Mouse (Mus musculus) neural tube, embryonic 14.5 days (tissue): ENCODE results near the gene Rest. TPM values are rescaled to one million over a fixed set of nuclear protein-coding genes. Genes with fewer than 3 reads are reported as not detected.

Experiments
- ATAC-seq: fragments of 200-750 bp; cut with Nextera tagmentation; 2 replicates; pipeline ENCODE4 v1.8.0; 2017; ENCODE audit warnings: low read depth, mild to moderate bottlenecking, moderate TSS enrichment, moderate library complexity
- H3K27ac ChIP-seq: fragments of 300-500 bp; sonication (generic); 2 replicates; pipeline ENCODE4 v1.5.1; 2014; ENCODE audit warnings: low read depth, mild to moderate bottlenecking, control low read depth, low read length, moderate library complexity, mixed read lengths
- H3K27me3 ChIP-seq: fragments of 300-500 bp; sonication (generic); 2 replicates; pipeline ENCODE4 v1.6.1; 2014; ENCODE audit warnings: low read length; ENCODE audit not compliant: control insufficient read depth, insufficient read depth
- H3K36me3 ChIP-seq: fragments of 300-500 bp; sonication (generic); 2 replicates; pipeline ENCODE4 v1.6.1; 2014; ENCODE audit warnings: low read length, mixed read lengths; ENCODE audit not compliant: control insufficient read depth, insufficient read depth
- H3K4me1 ChIP-seq: fragments of 300-500 bp; sonication (generic); 2 replicates; pipeline ENCODE4 v1.6.1; 2014; ENCODE audit warnings: low read length; ENCODE audit not compliant: control insufficient read depth, insufficient read depth
- H3K4me2 ChIP-seq: fragments of 300-500 bp; sonication (generic); 2 replicates; pipeline ENCODE4 v1.6.1; 2014; ENCODE audit warnings: mild to moderate bottlenecking, low read depth, low read length, control low read depth
- H3K4me3 ChIP-seq: fragments of 300-500 bp; sonication (generic); 2 replicates; pipeline ENCODE4 v1.5.1; 2014; ENCODE audit warnings: low read depth, low read length, control low read depth, mixed read lengths
- H3K9ac ChIP-seq: fragments of 300-500 bp; sonication (generic); replicated peaks from 2 replicates; pipeline ENCODE4 v1.6.1; 2014; ENCODE audit warnings: low read depth, mild to moderate bottlenecking, control low read depth, low read length, mixed read lengths
- H3K9me3 ChIP-seq: fragments of 300-500 bp; sonication (generic); 2 replicates; pipeline ENCODE4 v1.6.1; 2016; ENCODE audit warnings: low read length; ENCODE audit not compliant: control insufficient read depth
- WGBS: fragments of 180-500 bp; shearing (Covaris S2); extraction: QIAGEN DNeasy Blood & Tissue Kit; methylation state at CpG from one replicate; pipeline ENCODE4 v1.1.7; 2014; 5-methylcytosine and 5-hydroxymethylcytosine counted together
- polyA plus RNA-seq: library from polyadenylated mRNA; unstranded; fragments of >200 nt; fragmentation: Nextera tagmentation; extraction: Ambion mirVana; gene quantifications from 2 replicates; pipeline ENCODE4 v1.2.1, GENCODE M21; 2014

Gene Rest
- polyA plus RNA-seq, 1 experiment from 2014 or later = 5.2 TPM

DNA sequence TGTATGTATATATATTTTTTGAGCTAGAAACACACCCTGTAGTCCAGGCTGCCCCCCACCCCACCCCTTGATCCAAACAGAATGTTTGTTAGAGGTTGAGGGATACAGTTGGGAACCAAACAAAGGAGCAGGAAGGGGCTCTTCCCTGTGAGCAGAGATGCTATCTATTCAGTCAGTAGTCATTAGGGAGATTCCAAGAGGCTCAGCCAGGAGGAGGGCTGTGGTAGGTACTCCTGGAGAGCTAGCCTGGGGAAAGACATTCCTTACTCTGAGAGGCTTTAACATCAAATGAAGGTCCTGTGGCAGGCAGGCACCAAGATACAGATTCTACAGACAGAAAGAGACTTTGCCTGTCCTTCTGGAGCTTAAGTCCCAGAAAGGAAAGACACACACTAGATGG, 6.0 kb upstream of the Rest start:
- H3K4me3 ChIP-seq = no peak overlapping the region
- H3K9me3 ChIP-seq = no peaks in the 10 kb centered on the region
- H3K36me3 ChIP-seq = no peaks in the 10 kb centered on the region
- H3K4me2 ChIP-seq = no peak overlapping the region
- ATAC-seq = no peak
- H3K27ac ChIP-seq = no peak overlapping the region
- no peaks in the 10 kb centered on the region for H3K4me1 ChIP-seq
- no peak overlapping the region for H3K9ac ChIP-seq
- H3K27me3 ChIP-seq = no peaks in the 10 kb centered on the region

DNA sequence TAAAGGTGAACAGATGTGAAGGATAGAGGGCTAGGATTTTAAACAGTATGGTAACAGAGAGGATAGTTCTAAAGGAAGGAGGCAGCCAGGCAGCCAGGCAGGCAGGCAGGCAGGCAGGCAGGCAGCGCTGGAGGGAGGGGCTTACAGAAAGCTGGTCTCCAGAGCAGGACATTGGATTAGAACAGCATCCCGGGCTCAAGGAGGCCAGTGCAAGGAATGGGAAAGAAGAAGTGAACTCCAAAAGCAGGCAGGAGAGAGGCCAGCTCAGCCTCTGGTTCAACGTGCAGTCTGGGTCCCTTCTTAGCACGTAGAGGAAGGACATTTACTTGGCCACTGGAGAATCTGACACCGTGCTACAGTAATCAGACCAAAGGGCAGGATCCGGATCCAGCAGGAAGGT, 5.2 kb upstream of the Rest start:
- Histone ChIP-seq H3K4me2 (no peak overlapping the region), H3K9ac (no peak overlapping the region), H3K4me3 (no peak overlapping the region), H3K27ac (no peak overlapping the region), H3K9me3 (no peaks in the 10 kb centered on the region), H3K4me1 (no peaks in the 10 kb centered on the region), H3K36me3 (no peaks in the 10 kb centered on the region), H3K27me3 (no peaks in the 10 kb centered on the region)
- WGBS = 56% methylated on average over 6 of the region's 6 CpGs
- ATAC-seq = no peak

DNA sequence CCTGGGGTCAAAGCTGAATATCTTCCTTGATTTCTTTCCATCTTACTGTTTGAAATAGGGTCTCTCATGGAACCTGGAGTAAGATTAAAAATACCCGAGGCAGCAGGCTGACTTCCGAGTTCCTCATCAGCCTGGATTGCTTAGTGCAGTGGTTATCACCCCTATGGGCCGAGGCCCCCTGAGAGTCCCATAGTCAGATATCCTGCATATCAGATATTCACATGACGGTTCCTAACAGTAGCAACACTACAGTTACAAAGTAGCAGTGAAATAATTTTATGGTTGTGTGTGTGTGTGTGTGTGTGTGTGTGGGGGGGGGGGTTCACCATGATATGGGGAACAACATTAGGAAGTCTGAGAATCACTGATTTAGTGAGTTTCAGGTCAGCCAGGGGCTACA, 4.2 kb upstream of the Rest start:
- H3K9me3 ChIP-seq = no peaks in the 10 kb centered on the region
- H3K27ac ChIP-seq = no peak overlapping the region
- H3K4me2 ChIP-seq = no peak overlapping the region
- H3K27me3 ChIP-seq = no peaks in the 10 kb centered on the region
- ATAC-seq = no peak
- WGBS = 89% methylated on average over 4 of the region's 4 CpGs
- no peak overlapping the region for H3K9ac ChIP-seq
- no peaks in the 10 kb centered on the region for H3K36me3 ChIP-seq
- H3K4me3 ChIP-seq = no peak overlapping the region
- no peaks in the 10 kb centered on the region for H3K4me1 ChIP-seq

DNA sequence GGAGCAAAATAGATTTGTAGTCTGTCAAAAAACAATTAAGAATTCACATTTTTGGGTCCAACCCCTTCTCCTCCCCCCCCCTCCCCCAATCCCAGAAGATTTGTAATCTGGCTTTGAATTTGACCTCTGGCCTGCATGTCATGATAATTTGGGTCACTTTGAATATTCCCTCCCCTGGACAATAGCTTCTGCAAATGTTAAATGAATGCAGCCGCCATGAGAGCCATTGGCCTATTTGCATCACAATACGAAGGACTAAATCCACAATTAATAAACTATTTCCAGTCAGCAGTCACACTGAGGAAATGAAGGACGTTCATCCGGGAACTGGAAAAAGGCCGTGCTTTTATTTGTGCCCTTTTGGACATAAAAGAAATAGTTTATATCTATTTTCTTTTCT, 3.2 kb upstream of the Rest start:
- no peak for ATAC-seq
- Histone ChIP-seq H3K9ac (no peak overlapping the region), H3K4me3 (no peak overlapping the region), H3K4me2 (no peak overlapping the region), H3K27ac (no peak overlapping the region), H3K4me1 (peaks cover 3% of the 10 kb centered on the region; the same call in 1 of the 2 replicates), H3K27me3 (no peaks in the 10 kb centered on the region), H3K36me3 (no peaks in the 10 kb centered on the region), H3K9me3 (no peaks in the 10 kb centered on the region)
- 27% methylated on average over 5 of the region's 5 CpGs for WGBS

DNA sequence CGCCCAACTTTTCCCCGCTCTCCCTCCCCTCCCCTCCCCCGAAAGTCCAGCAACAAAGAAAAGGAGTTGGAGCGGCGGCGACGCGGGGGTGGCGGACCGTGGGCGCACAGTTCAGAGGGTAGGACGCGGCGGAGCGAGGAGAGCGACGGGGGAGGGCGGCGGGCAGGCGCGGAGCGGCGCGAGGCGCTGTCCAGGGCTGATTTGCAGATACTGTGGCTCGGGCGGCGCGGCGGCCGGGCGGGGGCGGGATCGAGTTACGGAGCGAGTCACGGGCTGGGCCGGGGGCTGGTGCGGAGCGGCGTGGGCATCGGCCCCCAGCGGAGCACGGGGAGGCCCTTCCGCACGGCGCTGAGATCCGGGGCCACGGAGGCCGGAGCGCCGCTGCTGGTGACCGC, 377 bp downstream of the Rest start:
- Histone ChIP-seq H3K9me3 (no peaks in the 10 kb centered on the region), H3K4me3 (peak overlapping the region; percentile 91), H3K36me3 (no peaks in the 10 kb centered on the region), H3K27me3 (no peaks in the 10 kb centered on the region), H3K4me1 (peaks cover 5% of the 10 kb centered on the region; the same call in 1 of the 2 replicates), H3K9ac (peak overlapping the region; percentile 72), H3K27ac (peak overlapping the region; percentile 80), H3K4me2 (peak overlapping the region; percentile 80)
- WGBS = 0% methylated on average over 16 of the region's 53 CpGs
- peak; percentile 81 for ATAC-seq

DNA sequence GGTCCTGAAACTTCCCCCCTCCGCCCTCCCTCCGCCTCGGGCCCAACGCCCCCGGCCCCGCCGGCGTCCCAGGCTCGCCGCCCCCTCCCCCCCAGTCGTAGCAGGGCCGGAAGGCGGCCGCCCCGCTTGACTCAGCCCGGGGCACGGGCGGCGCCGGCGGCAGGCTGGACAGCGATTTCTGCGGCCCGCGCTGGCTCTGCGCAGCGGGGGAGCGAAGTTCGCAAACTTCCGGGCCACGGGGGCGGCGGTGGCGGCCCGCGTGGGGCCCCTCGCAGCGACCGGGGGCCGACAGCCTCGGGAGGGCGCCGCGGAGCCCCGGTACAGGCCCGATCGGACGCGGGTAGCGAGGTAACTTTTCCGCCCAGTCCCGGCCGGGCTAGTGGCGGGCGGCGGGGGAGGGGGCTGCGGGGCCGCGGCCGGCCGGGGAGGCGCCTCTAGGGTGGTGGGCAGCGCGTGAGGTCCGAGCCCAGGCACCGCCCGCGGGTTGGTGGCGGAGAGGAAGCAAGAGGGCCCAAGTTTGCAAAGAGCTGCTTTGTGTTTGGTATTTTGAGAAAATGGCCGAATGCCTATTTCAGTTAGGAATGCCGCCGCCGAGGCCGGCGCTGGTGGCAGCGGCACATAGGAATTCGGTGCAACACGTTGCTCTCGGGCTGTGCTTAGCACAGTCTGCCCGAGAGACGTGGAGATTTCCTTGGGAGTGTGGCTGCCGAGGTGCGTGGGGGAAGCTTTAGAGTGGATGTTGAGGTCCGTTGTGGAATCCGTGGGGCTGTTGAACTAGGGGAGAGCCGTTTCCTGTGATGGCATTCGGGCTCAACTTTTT, 985 bp downstream of the Rest start:
- H3K36me3 ChIP-seq = no peaks in the 10 kb centered on the region
- H3K4me1 ChIP-seq = peaks cover 8% of the 10 kb centered on the region; the same call in 1 of the 2 replicates
- ATAC-seq = peak; percentile 38
- WGBS = 1% methylated on average over 60 of the region's 87 CpGs
- H3K4me3 ChIP-seq = peak overlapping the region; percentile 91
- H3K27ac ChIP-seq = peak overlapping the region; percentile 80
- peak overlapping the region; percentile 80 for H3K4me2 ChIP-seq
- H3K27me3 ChIP-seq = no peaks in the 10 kb centered on the region
- peak overlapping the region; percentile 72 for H3K9ac ChIP-seq
- no peaks in the 10 kb centered on the region for H3K9me3 ChIP-seq

DNA sequence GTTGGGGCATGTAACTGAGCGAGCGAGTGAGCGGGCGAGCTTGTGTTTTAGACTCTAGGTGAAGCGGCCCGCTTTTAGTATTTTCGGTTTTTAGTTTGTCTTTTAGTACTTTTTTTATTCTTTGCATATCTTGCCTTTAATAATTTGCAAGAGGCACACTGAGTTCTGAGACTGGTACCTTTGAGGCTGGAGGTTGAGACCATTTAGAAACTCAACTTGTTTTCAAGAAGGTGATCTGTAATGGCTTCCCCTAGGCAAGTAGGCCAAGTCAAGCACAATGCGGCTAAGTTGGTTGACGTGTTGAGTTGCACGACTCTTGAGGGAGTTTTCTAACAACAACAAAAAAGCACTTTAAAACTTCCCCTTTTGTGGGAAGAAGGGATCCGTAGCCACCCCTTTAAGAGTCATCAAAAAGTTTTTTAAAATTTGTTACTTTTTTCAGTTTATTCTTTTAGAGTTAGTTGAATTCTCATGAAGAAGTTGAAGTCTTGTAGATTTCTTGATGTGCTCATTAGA, 1.7 kb downstream of the Rest start:
- Histone ChIP-seq H3K36me3 (no peaks in the 10 kb centered on the region), H3K9ac (peak overlapping the region; percentile 72), H3K9me3 (no peaks in the 10 kb centered on the region), H3K4me3 (peak overlapping the region; percentile 91), H3K4me2 (peak overlapping the region; percentile 80), H3K4me1 (peaks cover 8% of the 10 kb centered on the region; the same call in 1 of the 2 replicates), H3K27me3 (no peaks in the 10 kb centered on the region), H3K27ac (peak overlapping the region; percentile 80)
- 1% methylated on average over 11 of the region's 11 CpGs for WGBS
- ATAC-seq = no peak

DNA sequence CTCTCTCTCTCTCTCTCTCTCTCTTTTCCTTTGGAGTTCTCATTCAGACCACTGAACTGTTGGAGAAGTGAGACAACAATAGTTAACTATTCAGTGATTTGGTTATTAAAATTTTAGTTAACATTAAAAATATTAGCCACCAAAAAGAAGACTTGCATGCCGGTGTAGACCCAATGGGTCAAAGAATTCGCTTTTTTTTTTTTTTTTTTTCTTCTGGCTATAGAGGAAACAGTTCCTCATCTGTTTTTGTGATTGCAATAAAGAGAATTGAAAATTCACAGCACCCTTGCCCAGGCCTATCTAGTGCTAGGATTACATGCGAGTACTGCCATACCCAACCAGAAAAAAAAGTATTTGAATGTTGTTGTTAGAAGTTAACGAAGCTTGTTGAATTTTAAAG, 2.1 kb downstream of the Rest start:
- H3K9me3 ChIP-seq = no peaks in the 10 kb centered on the region
- H3K9ac ChIP-seq = no peak overlapping the region
- no peaks in the 10 kb centered on the region for H3K36me3 ChIP-seq
- H3K27me3 ChIP-seq = no peaks in the 10 kb centered on the region
- no peak overlapping the region for H3K27ac ChIP-seq
- H3K4me3 ChIP-seq = peak overlapping the region; percentile 91; the same call in 1 of the 2 replicates
- H3K4me1 ChIP-seq = peaks cover 8% of the 10 kb centered on the region; the same call in 1 of the 2 replicates
- 74% methylated on average over 4 of the region's 4 CpGs for WGBS
- ATAC-seq = no peak
- peak overlapping the region; percentile 80; the same call in 1 of the 2 replicates for H3K4me2 ChIP-seq

DNA sequence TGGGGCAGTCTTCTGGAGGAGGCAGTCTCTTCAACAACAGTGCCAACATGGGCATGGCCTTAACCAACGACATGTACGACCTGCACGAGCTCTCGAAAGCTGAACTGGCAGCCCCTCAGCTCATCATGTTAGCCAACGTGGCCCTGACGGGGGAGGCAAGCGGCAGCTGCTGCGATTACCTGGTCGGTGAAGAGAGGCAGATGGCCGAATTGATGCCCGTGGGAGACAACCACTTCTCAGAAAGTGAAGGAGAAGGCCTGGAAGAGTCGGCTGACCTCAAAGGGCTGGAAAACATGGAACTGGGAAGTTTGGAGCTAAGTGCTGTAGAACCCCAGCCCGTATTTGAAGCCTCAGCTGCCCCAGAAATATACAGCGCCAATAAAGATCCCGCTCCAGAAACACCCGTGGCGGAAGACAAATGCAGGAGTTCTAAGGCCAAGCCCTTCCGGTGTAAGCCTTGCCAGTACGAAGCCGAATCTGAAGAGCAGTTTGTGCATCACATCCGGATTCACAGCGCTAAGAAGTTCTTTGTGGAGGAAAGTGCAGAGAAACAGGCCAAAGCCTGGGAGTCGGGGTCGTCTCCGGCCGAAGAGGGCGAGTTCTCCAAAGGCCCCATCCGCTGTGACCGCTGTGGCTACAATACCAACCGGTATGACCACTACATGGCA, 2.8 kb downstream of the Rest start:
- Histone ChIP-seq H3K27ac (no peak overlapping the region), H3K4me1 (peaks cover 8% of the 10 kb centered on the region; the same call in 1 of the 2 replicates), H3K4me3 (no peak overlapping the region), H3K36me3 (no peaks in the 10 kb centered on the region), H3K4me2 (no peak overlapping the region; the same call in 1 of the 2 replicates), H3K9ac (no peak overlapping the region), H3K9me3 (no peaks in the 10 kb centered on the region), H3K27me3 (no peaks in the 10 kb centered on the region)
- no peak for ATAC-seq
- WGBS = 95% methylated on average over 30 of the region's 30 CpGs
